Mouse (Mus musculus) forebrain, embryonic 16.5 days (tissue): ENCODE measurements at regions not wholly inside any gene's neighbourhood (a gene's known extent, or its start where the extent isn't known, plus 50 kb on each side); places are given as distances from the start of the nearest gene placed in this dataset.

Source experiments
- ATAC-seq: fragments of 200-750 bp; cut with Nextera tagmentation; 2 replicates; pipeline ENCODE4 v1.8.0; 2017; ENCODE audit warnings: mild to moderate bottlenecking, moderate library complexity
- H3K27ac ChIP-seq: fragments of 300-500 bp; sonication (generic); 2 replicates; pipeline ENCODE4 v1.5.1; 2014; ENCODE audit warnings: low read length, control low read depth
- H3K27me3 ChIP-seq: fragments of 300-500 bp; sonication (generic); replicated peaks from 2 replicates; pipeline ENCODE4 v1.6.1; 2014; ENCODE audit warnings: low read length; ENCODE audit not compliant: control insufficient read depth, insufficient read depth
- H3K36me3 ChIP-seq: fragments of 300-500 bp; sonication (generic); 2 replicates; pipeline ENCODE4 v1.6.1; 2014; ENCODE audit not compliant: control insufficient read depth, insufficient read depth
- H3K4me1 ChIP-seq: fragments of 300-500 bp; sonication (generic); replicated peaks from 2 replicates; pipeline ENCODE4 v1.6.1; 2014; ENCODE audit warnings: low read length; ENCODE audit not compliant: control insufficient read depth, insufficient read depth
- H3K4me2 ChIP-seq: fragments of 300-500 bp; sonication (generic); 2 replicates; pipeline ENCODE4 v1.6.1; 2014; ENCODE audit warnings: mild to moderate bottlenecking, low read length, control low read depth
- H3K4me3 ChIP-seq: fragments of 300-500 bp; sonication (generic); replicated peaks from 2 replicates; pipeline ENCODE4 v1.5.1; 2014; ENCODE audit warnings: mild to moderate bottlenecking, low read length, control low read depth
- H3K9ac ChIP-seq: fragments of 300-500 bp; sonication (generic); replicated peaks from 2 replicates; pipeline ENCODE4 v1.6.1; 2014; ENCODE audit warnings: low read depth, low read length, control low read depth
- H3K9me3 ChIP-seq: fragments of 300-500 bp; sonication (generic); 2 replicates; pipeline ENCODE4 v1.6.1; 2016; ENCODE audit warnings: low read length; ENCODE audit not compliant: control insufficient read depth
- WGBS: fragments of 180-500 bp; shearing (Covaris S2); extraction: QIAGEN DNeasy Blood & Tissue Kit; methylation state at CpG from one replicate; pipeline ENCODE4 v1.1.7; 2014; 5-methylcytosine and 5-hydroxymethylcytosine counted together

DNA sequence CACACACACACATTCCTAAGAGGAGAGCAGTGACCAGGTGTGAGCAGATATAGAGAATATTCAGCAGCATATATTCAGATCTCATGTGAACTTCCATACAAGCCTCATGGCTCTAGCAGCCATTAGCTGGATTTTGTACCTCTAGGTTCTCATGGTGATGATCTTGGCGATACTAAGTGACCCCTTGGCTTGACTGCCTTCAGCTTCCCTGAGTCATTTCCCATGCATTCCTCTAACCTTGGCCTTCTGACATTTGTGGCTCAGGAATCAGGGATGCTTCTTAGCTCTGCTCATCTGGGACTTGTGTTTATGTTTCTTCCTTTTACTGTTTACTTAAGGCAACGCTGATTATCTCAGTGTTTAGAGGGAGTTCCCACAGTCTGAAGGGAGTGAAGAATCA lies 100.8 kb upstream of the Cox10 start:
- ATAC-seq: no peak
- H3K4me1 ChIP-seq: no peaks in the 10 kb centered on the region
- H3K4me2 ChIP-seq: no peak overlapping the region
- WGBS: 72% methylated on average over 2 of the region's 2 CpGs
- H3K27ac ChIP-seq: no peak overlapping the region
- H3K9ac ChIP-seq: no peak overlapping the region
- H3K27me3 ChIP-seq: no peaks in the 10 kb centered on the region
- H3K9me3 ChIP-seq: no peaks in the 10 kb centered on the region
- H3K4me3 ChIP-seq: no peak overlapping the region
- no peaks in the 10 kb centered on the region for H3K36me3 ChIP-seq

DNA sequence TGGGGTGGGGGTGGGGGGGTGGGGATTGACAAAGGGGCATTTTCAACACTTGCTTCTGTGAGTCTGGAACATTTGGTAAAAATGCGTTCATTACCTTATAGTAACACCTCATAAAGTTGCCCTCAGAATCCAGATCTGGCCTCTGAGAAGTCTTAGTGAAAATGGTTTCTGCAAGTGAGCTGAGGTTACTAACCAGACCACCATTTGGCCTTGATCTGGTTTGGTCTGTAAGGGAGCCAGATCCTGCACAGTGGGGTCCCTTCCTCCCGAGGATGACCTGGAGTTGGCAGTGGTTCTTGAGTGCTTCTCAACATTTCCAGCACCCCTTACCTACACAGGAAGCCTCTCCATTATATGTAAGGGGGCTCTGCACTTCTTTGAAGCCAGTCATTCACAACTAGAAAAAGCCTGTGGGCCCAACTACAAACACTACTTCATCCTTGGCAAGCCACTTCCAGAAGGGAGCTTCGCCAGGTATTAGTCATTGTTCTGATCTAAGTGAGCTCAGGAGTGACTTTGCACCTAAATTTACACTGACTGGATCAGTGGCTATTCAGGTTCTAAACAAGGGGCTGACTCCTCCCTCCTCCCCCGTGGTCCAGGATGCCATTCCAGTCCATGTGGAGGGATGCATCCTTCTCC lies 94.3 kb upstream of the Cox10 start:
- no peak overlapping the region for H3K9ac ChIP-seq
- no peaks in the 10 kb centered on the region for H3K36me3 ChIP-seq
- WGBS: 71% methylated on average over 4 of the region's 4 CpGs
- H3K27me3 ChIP-seq: no peaks in the 10 kb centered on the region
- H3K4me1 ChIP-seq: 0 out of 2 replicates have a peak, but pooled peaks cover 5% of the 10 kb centered on the region
- no peaks in the 10 kb centered on the region for H3K9me3 ChIP-seq
- no peak overlapping the region for H3K27ac ChIP-seq
- no peak overlapping the region for H3K4me3 ChIP-seq
- H3K4me2 ChIP-seq: no peak overlapping the region
- ATAC-seq: no peak

DNA sequence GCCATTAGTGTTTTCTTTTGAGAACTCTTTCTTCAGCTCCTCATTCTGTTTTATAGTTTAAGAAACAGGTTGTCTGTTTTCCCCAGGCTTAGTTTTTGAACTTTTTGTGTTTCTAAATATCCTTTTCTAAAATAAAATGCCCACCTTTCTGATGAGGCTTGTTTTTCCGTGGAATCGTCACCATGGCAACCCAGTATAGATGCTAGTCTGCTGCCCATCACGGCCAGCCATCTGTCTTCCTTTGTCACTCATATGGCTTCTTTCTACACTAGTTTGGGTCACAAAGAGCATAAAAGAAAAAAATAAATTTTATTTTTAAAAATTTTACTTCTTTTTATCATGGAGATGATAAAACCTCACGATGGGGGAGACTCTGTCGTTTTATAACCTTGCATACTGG lies 93.7 kb upstream of the Cox10 start:
- Histone ChIP-seq H3K9ac (no peak overlapping the region), H3K4me1 (0 out of 2 replicates have a peak, but pooled peaks cover 6% of the 10 kb centered on the region), H3K36me3 (no peaks in the 10 kb centered on the region), H3K27me3 (no peaks in the 10 kb centered on the region), H3K27ac (no peak overlapping the region), H3K4me2 (no peak overlapping the region), H3K9me3 (no peaks in the 10 kb centered on the region), H3K4me3 (no peak overlapping the region)
- ATAC-seq: no peak
- 65% methylated on average over 5 of the region's 5 CpGs for WGBS

DNA sequence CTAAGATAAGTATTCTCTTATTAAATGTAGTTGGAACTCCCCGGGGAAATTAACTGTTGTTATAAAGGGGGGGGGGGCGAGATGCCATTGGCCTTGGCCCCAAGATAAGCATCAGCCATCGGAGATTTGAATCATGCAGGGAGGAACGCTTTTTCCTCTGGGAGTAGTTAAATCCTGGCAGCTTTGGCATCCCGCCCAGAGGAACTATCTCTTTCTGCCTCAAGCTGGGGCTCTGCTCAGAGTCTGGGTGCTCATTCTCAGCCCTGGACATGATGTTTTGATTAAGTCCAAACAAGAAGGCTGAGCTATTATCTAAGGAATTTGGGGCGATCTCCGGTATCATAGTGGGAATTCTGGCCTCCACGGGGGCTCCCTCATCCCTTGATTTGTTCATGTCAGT lies 89.4 kb upstream of the Cox10 start:
- ATAC-seq: no peak
- Histone ChIP-seq H3K4me3 (no peak overlapping the region), H3K4me2 (no peak overlapping the region), H3K4me1 (peaks cover 9% of the 10 kb centered on the region; the same call in 1 of the 2 replicates), H3K27ac (no peak overlapping the region), H3K9me3 (no peaks in the 10 kb centered on the region), H3K9ac (no peak overlapping the region), H3K36me3 (no peaks in the 10 kb centered on the region), H3K27me3 (no peaks in the 10 kb centered on the region)
- 53% methylated on average over 8 of the region's 8 CpGs for WGBS

DNA sequence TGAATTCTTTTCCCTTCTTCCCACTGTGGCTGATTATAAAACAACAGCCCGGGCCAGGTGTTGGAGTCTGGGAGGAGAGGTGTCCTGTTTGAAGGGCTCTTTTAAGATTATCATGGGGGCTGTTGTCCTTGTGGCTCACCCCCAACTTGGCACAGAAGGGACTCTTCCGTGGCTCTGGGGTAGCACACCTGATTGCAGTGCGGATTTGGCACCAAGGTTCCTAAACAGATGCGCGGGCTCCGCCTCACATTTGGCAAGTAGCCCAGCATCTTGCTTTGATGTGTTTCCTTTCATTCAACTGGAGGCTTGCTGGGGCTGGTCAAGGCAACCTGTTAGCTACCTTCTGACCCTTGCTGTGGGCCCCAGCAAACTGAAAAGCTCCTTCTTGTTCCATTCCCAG lies 85.5 kb upstream of the Cox10 start:
- H3K27me3 ChIP-seq: no peaks in the 10 kb centered on the region
- ATAC-seq: no peak

DNA sequence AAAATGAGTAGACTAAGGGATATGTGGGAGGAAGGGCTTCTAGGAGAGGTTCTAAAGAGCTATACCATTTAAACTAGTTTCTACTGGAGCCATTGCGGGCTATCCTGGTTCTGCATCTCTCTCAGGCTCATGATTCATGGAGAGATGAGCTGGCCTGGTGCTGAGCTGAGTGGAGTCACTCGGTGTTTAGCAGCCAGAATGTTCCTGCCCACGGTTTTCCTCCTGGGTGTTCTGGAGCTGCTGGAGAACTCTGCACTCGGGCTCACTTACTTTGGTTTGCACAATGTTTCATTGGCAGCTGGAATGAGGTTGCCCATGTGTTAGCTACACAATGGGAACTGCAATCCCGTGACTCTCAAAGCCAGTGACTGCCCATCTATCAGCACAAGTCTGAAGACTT lies 79.0 kb upstream of the Cox10 start:
- Histone ChIP-seq H3K27me3 (no peaks in the 10 kb centered on the region), H3K36me3 (no peaks in the 10 kb centered on the region), H3K4me1 (no peaks in the 10 kb centered on the region), H3K9me3 (no peaks in the 10 kb centered on the region), H3K4me3 (no peak overlapping the region), H3K9ac (no peak overlapping the region), H3K27ac (no peak overlapping the region), H3K4me2 (no peak overlapping the region)
- no peak for ATAC-seq
- 89% methylated on average over 5 of the region's 5 CpGs for WGBS

More for the DNA sequence above, 85.5 kb upstream of the Cox10 start:
- no peak overlapping the region for H3K4me2 ChIP-seq
- WGBS: 42% methylated on average over 6 of the region's 6 CpGs
- peaks cover 7% of the 10 kb centered on the region; the same call in 1 of the 2 replicates for H3K4me1 ChIP-seq
- H3K27ac ChIP-seq: no peak overlapping the region
- no peak overlapping the region for H3K9ac ChIP-seq
- H3K9me3 ChIP-seq: no peaks in the 10 kb centered on the region
- H3K36me3 ChIP-seq: no peaks in the 10 kb centered on the region
- H3K4me3 ChIP-seq: no peak overlapping the region

DNA sequence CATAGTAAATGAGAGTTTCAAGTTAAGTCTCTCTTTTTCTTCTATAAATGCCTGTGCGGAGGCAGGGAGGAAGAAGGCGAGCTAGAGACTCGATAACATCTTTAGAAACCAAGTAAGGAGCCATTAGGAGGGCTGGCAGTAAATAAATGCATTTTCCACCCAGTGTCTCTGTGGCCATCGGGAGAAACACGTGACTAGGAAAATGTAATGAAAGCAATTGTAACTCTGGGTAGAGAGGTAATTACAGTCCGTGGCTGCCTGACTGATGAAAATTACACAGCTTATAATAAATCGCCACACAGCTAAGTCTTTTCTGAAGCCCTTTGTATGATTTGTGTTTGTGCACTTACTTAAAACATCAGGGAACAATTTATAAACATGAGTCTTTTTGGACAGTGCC lies 77.4 kb upstream of the Cox10 start:
- no peaks in the 10 kb centered on the region for H3K36me3 ChIP-seq
- H3K4me2 ChIP-seq: no peak overlapping the region
- no peaks in the 10 kb centered on the region for H3K27me3 ChIP-seq
- no peaks in the 10 kb centered on the region for H3K9me3 ChIP-seq
- peak; percentile 66 for ATAC-seq
- no peaks in the 10 kb centered on the region for H3K4me1 ChIP-seq
- WGBS: 41% methylated on average over 7 of the region's 7 CpGs
- H3K4me3 ChIP-seq: no peak overlapping the region
- H3K9ac ChIP-seq: no peak overlapping the region
- H3K27ac ChIP-seq: no peak overlapping the region

DNA sequence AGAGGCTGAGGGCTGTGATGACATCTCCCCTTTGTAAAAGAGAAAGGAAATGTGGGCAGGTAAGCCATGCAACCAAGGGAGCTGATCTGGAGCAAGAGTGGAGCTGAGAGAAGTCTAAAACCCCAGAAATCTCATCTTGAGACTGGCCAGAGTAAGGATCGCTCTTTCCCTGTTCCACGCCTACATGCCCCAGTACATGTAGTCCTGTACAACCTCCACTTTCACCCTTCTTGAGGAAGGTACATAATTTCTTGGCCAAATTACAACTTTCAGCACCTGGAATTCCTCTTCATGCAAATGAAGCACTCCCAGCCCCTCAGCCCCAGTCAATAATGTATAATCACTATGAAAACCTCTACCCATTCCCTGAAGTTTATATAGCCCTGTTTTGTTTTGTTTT lies 60.2 kb upstream of the Cox10 start:
- Histone ChIP-seq H3K9me3 (no peaks in the 10 kb centered on the region; the same call in 1 of the 2 replicates), H3K4me3 (no peak overlapping the region), H3K27me3 (no peaks in the 10 kb centered on the region), H3K36me3 (no peaks in the 10 kb centered on the region), H3K4me1 (no peaks in the 10 kb centered on the region), H3K9ac (no peak overlapping the region), H3K27ac (no peak overlapping the region), H3K4me2 (no peak overlapping the region)
- ATAC-seq: no peak
- 96% methylated on average over 2 of the region's 2 CpGs for WGBS

DNA sequence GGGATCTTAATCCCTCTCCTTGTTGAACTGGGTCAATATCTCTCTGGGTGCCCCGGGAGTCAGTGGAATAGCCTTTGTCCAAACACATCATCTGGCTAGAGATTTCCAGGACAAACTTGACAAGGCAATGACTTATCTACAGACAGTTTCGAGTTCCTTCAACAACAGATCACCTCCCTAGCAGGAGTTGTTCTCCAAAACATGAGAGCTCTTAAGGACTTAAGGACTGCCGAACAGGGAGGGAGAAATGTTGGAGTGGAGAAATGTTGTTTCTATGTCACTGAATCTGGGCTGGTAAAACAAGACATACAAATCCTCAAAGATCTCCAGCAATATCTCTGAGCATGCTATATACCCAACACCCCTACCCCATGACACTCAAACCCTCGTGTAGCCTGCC lies 59.7 kb upstream of the Cox10 start:
- no peak overlapping the region for H3K4me2 ChIP-seq
- no peak for ATAC-seq
- WGBS: 77% methylated on average over 4 of the region's 4 CpGs
- no peaks in the 10 kb centered on the region for H3K4me1 ChIP-seq
- H3K9ac ChIP-seq: no peak overlapping the region
- H3K36me3 ChIP-seq: no peaks in the 10 kb centered on the region
- H3K4me3 ChIP-seq: no peak overlapping the region
- H3K27ac ChIP-seq: no peak overlapping the region
- no peaks in the 10 kb centered on the region; the same call in 1 of the 2 replicates for H3K9me3 ChIP-seq
- no peaks in the 10 kb centered on the region for H3K27me3 ChIP-seq

DNA sequence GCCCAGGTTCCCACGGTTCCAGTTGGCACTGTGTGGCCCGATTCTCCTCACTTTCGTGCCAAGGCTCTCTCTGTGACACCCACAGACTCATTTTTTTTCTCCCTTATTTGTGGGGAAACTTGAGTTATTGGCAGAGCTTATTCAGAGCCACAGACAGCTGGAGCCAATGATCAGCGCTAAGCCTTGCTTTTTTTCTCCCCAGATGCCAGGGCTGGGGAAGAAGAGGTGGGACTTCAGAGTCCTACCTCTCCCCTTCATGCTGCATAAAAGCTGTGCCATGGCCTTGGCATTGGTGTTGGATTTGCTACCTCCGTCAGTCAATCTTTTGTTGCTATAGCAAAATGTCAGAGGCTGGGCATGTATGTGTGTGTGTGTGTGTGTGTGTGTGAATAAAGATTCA lies 56.5 kb upstream of the Cox10 start:
- H3K9me3 ChIP-seq: no peaks in the 10 kb centered on the region
- 73% methylated on average over 5 of the region's 5 CpGs for WGBS
- no peak overlapping the region for H3K9ac ChIP-seq
- no peak for ATAC-seq
- H3K4me3 ChIP-seq: no peak overlapping the region
- no peaks in the 10 kb centered on the region for H3K4me1 ChIP-seq
- no peak overlapping the region for H3K4me2 ChIP-seq
- no peaks in the 10 kb centered on the region for H3K36me3 ChIP-seq
- H3K27ac ChIP-seq: no peak overlapping the region
- H3K27me3 ChIP-seq: no peaks in the 10 kb centered on the region
